Mouse (Mus musculus) megakaryocyte, adult 5-6 weeks (primary cell): ENCODE measurements around the gene Glis3. TPM values are rescaled to one million over a fixed set of nuclear protein-coding genes. Genes with fewer than 3 reads are reported as not detected.

Experiments
- ATAC-seq: 2 replicates; pipeline ENCODE4 v1.8.0; 2016; ENCODE audit warnings: mild to moderate bottlenecking, inconsistent platforms; ENCODE audit not compliant: poor library complexity, severe bottlenecking
- total RNA-seq, 2 experiments: library from RNA; stranded (forward) in 1 of 2; stranded (reverse) in 1 of 2; fragments of 153-499, 151-499 nt in 1 of 2; fragments of 221-1000, 200-1000 nt in 1 of 2; gene quantifications; 2 replicates each; pipeline versions ENCODE4 v1.2.3 to v1.2.4; 2015 to 2017

The Glis3 gene
- total RNA-seq, 2 experiments from 2014 or later: 1.2 to 1.4 TPM

- ATAC-seq: no peak
Observed at GRCm38 (mm10) chr19:28592981-28593380, 86.9 kb downstream of the Glis3 start.

GRCm38 (mm10) chr19:28591736-28592477, 88.0 kb downstream of the Glis3 start:
- no peak for ATAC-seq

GRCm38 (mm10) chr19:28580499-28580898, 99.4 kb downstream of the Glis3 start:
- ATAC-seq: no peak

- no peak for ATAC-seq
Observed at GRCm38 (mm10) chr19:28579724-28580375, 100.0 kb downstream of the Glis3 start.

GRCm38 (mm10) chr19:28577023-28577422, 102.9 kb downstream of the Glis3 start:
- ATAC-seq: no peak

GRCm38 (mm10) chr19:28576619-28577018, 103.3 kb downstream of the Glis3 start:
- ATAC-seq: no peak

GRCm38 (mm10) chr19:28573641-28574040, 106.2 kb downstream of the Glis3 start:
- ATAC-seq: no peak

GRCm38 (mm10) chr19:28569856-28570255, 110.0 kb downstream of the Glis3 start:
- no peak for ATAC-seq

GRCm38 (mm10) chr19:28567100-28567499, 112.8 kb downstream of the Glis3 start:
- ATAC-seq: no peak

GRCm38 (mm10) chr19:28566554-28566953, 113.3 kb downstream of the Glis3 start:
- ATAC-seq: no peak

- ATAC-seq: no peak
Observed at GRCm38 (mm10) chr19:28561697-28562002, 118.2 kb downstream of the Glis3 start.

- ATAC-seq: no peak
Observed at GRCm38 (mm10) chr19:28560801-28561696, 118.8 kb downstream of the Glis3 start.

- ATAC-seq: no peak
Observed at GRCm38 (mm10) chr19:28559836-28560235, 120.0 kb downstream of the Glis3 start.

GRCm38 (mm10) chr19:28559400-28559799, 120.5 kb downstream of the Glis3 start:
- ATAC-seq: no peak

GRCm38 (mm10) chr19:28558661-28559060, 121.2 kb downstream of the Glis3 start:
- no peak for ATAC-seq

- ATAC-seq: no peak
Observed at GRCm38 (mm10) chr19:28557559-28558328, 122.1 kb downstream of the Glis3 start.

GRCm38 (mm10) chr19:28555181-28555929, 124.5 kb downstream of the Glis3 start:
- ATAC-seq: no peak

- ATAC-seq: no peak
Observed at GRCm38 (mm10) chr19:28550611-28551010, 129.3 kb downstream of the Glis3 start.

- ATAC-seq: no peak
Observed at GRCm38 (mm10) chr19:28546933-28547332, 132.9 kb downstream of the Glis3 start.

GRCm38 (mm10) chr19:28545493-28545892, 134.4 kb downstream of the Glis3 start:
- ATAC-seq: no peak
